Mouse (Mus musculus): ENCODE measurements around the gene Zfp810.
A peak's percentile ranks its signal among the peaks of the same experiment; 100 is the strongest.

The Zfp810 gene

GRCm38 (mm10) chr9:22259184-22260091, 48.0 kb downstream of the Zfp810 start, which contains the start of gene Zfp599:
Gene Zfp599, minus strand, starts transcription at chr9:22259895.
- peak; percentile 54 for DNase-seq

- no peak for DNase-seq
These were observed 48.7 kb downstream of the Zfp810 start for GRCm38 (mm10) chr9:22258784-22259183.

GRCm38 (mm10) chr9:22256579-22256978, 50.9 kb downstream of the Zfp810 start:
- no peak for DNase-seq

- no peak for DNase-seq
These were observed 63.2 kb downstream of the Zfp810 start for GRCm38 (mm10) chr9:22244242-22244641.

- no peak for DNase-seq
These were observed 67.4 kb downstream of the Zfp810 start for GRCm38 (mm10) chr9:22240001-22240400.

- DNase-seq = no peak
These were observed 76.9 kb downstream of the Zfp810 start for GRCm38 (mm10) chr9:22230556-22230955.

GRCm38 (mm10) chr9:22230061-22230460, 77.4 kb downstream of the Zfp810 start:
- DNase-seq = no peak

GRCm38 (mm10) chr9:22229386-22230026, 77.9 kb downstream of the Zfp810 start:
- DNase-seq = no peak

GRCm38 (mm10) chr9:22226846-22227245, 80.6 kb downstream of the Zfp810 start:
- DNase-seq = no peak
